Mouse (Mus musculus) layer of hippocampus, postnatal 25 days (tissue): Measurements from ENCODE around the gene Fbh1. TPM values are rescaled to one million over a fixed set of nuclear protein-coding genes. Genes with fewer than 3 reads are reported as not detected.

Experiments used
- DNase-seq, 2 experiments: peaks; one replicate each; pipeline ENCODE4 v3.0.0; 2022; ENCODE audit warnings: mixed read lengths in 2 of 2, low spot score in 1 of 2; ENCODE audit errors: extremely low spot score in 1 of 2
- total RNA-seq, 2 experiments: library from RNA; stranded (reverse); gene quantifications; 2 replicates each; pipeline ENCODE4 v1.2.3; 2021

The Fbh1 gene
- total RNA-seq, 2 experiments from 2014 or later = 79.7 to 81.8 TPM

- DNase-seq = no peak
These were observed 49.8 kb downstream of the Fbh1 start for GRCm38 (mm10) chr2:11727574-11727973.

GRCm38 (mm10) chr2:11722564-11722963, 54.8 kb downstream of the Fbh1 start:
- DNase-seq = no peak

GRCm38 (mm10) chr2:11718573-11718972, 58.8 kb downstream of the Fbh1 start:
- DNase-seq = no peak

GRCm38 (mm10) chr2:11714535-11714934, 62.8 kb downstream of the Fbh1 start:
- DNase-seq = no peak

- no peak for DNase-seq
These were observed 64.4 kb downstream of the Fbh1 start for GRCm38 (mm10) chr2:11713021-11713420.

- no peak for DNase-seq
These were observed 64.8 kb downstream of the Fbh1 start for GRCm38 (mm10) chr2:11712483-11712990.

- DNase-seq = peak in 1 of 2 experiments; percentile 49
These were observed 67.3 kb downstream of the Fbh1 start for GRCm38 (mm10) chr2:11710101-11710500.

- DNase-seq = no peak
These were observed 68.8 kb downstream of the Fbh1 start for GRCm38 (mm10) chr2:11708538-11708937.

- DNase-seq = no peak
These were observed 70.7 kb downstream of the Fbh1 start for GRCm38 (mm10) chr2:11706746-11707065.

GRCm38 (mm10) chr2:11706030-11706745, 71.2 kb downstream of the Fbh1 start:
- DNase-seq = no peak

- DNase-seq = peak; percentile 23 to 51
These were observed 72.0 kb downstream of the Fbh1 start, which contains the start of gene Il15ra for GRCm38 (mm10) chr2:11705201-11706025. Gene Il15ra, plus strand, starts transcription at chr2:11705290.

- DNase-seq = no peak
These were observed 77.5 kb downstream of the Fbh1 start for GRCm38 (mm10) chr2:11699905-11700304.

GRCm38 (mm10) chr2:11698994-11699393, 78.4 kb downstream of the Fbh1 start:
- DNase-seq = no peak

- no peak for DNase-seq
These were observed 81.5 kb downstream of the Fbh1 start for GRCm38 (mm10) chr2:11695867-11696266.

- DNase-seq = no peak
These were observed 83.3 kb downstream of the Fbh1 start for GRCm38 (mm10) chr2:11694104-11694503.

- DNase-seq = no peak
These were observed 84.0 kb downstream of the Fbh1 start for GRCm38 (mm10) chr2:11693352-11693751.

Other genes with a start within 250 kb of the Fbh1 start
- 10 to 100 TPM; 31.2 to 34.8 TPM for gene Pfkfb3, start 223.5 kb downstream of the Fbh1 start, total RNA-seq
- gene Rbm17, start 173.4 kb downstream of the Fbh1 start, total RNA-seq = 10 to 100 TPM; 83.5 to 87.1 TPM
- gene Gm17490, start 151.3 kb downstream of the Fbh1 start, total RNA-seq = not detected
- gene Il2ra, start 134.8 kb downstream of the Fbh1 start, total RNA-seq = under 1 TPM in 1 of 2 experiments, not detected in 1; 0.12 TPM
- 1 to 10 TPM; 3.1 to 6.4 TPM for gene Il15ra, start 72.3 kb downstream of the Fbh1 start, total RNA-seq
- gene Ankrd16, start 294 bp upstream of the Fbh1 start, total RNA-seq = 10 to 100 TPM; 42.1 to 58.4 TPM